In genomic region chr10:87100668-87101067, GRCm38 (mm10) we compare ENCODE assay signal across 17 mouse cellular contexts. TPM values are rescaled to one million over a fixed set of nuclear protein-coding genes. Genes with fewer than 3 reads are reported as not detected.
DNase-seq lines count a peak whose midpoint lies in the region; ATAC-seq and TF ChIP-seq lines count a peak whose summit lies in the region.
"Had no signal": no experiment of that assay in that cellular context is flagged by ENCODE, and none has a peak within 500 bp of the region (broad histone marks: within the 10 kb centered on the region; RNA-seq: fewer than 3 reads in every experiment).

No protein-coding gene starts in this region.

- H3K4me3 ChIP-seq in forebrain, embryonic 12.5 days (replicated peaks), result no peak overlapping the region
- H3K4me3 ChIP-seq in forebrain, embryonic 14.5 days (ENCODE audit: low read depth, low read length), result no peak overlapping the region
- no peak overlapping the region for H3K4me3 ChIP-seq in midbrain, embryonic 13.5 days (replicated peaks)
- no peak overlapping the region for H3K4me3 ChIP-seq in midbrain, embryonic 11.5 days (ENCODE audit: low read depth, low read length)
- H3K4me3 ChIP-seq in midbrain, embryonic 15.5 days, result no peak overlapping the region
- H3K4me3 ChIP-seq: heart, embryonic 13.5 days; hindbrain, embryonic 15.5 days had no signal

- H3K4me1 ChIP-seq in forebrain, embryonic 12.5 days, result peaks cover 40% of the 10 kb centered on the region
- peaks cover 19% of the 10 kb centered on the region for H3K4me1 ChIP-seq in forebrain, embryonic 14.5 days (ENCODE audit: control insufficient read depth, insufficient read depth, low read length)
- peaks cover 38% of the 10 kb centered on the region for H3K4me1 ChIP-seq in midbrain, embryonic 13.5 days (replicated peaks)
- peaks cover 37% of the 10 kb centered on the region for H3K4me1 ChIP-seq in midbrain, embryonic 11.5 days (ENCODE audit: control insufficient read depth, insufficient read depth, low read length)
- H3K4me1 ChIP-seq in midbrain, embryonic 15.5 days, result peaks cover 18% of the 10 kb centered on the region
- H3K4me1 ChIP-seq: heart, embryonic 13.5 days had no signal

- H3K9me3 ChIP-seq in forebrain, embryonic 12.5 days, result no peaks in the 10 kb centered on the region
- no peaks in the 10 kb centered on the region for H3K9me3 ChIP-seq in forebrain, embryonic 14.5 days (replicated peaks; ENCODE audit: control insufficient read depth, low read length)
- H3K9me3 ChIP-seq in midbrain, embryonic 13.5 days, result no peaks in the 10 kb centered on the region
- no peaks in the 10 kb centered on the region for H3K9me3 ChIP-seq in midbrain, embryonic 11.5 days (ENCODE audit: control insufficient read depth, low read length)
- no peaks in the 10 kb centered on the region for H3K9me3 ChIP-seq in midbrain, embryonic 15.5 days
- H3K9me3 ChIP-seq: heart, embryonic 13.5 days; hindbrain, embryonic 15.5 days had no signal

- WGBS in forebrain, embryonic 12.5 days, result 42% methylated on average over 4 of the region's 4 CpGs
- WGBS in forebrain, embryonic 14.5 days, result 44% methylated on average over 4 of the region's 4 CpGs
- WGBS in midbrain, embryonic 13.5 days, result 35% methylated on average over 4 of the region's 4 CpGs
- 49% methylated on average over 4 of the region's 4 CpGs for WGBS in midbrain, embryonic 11.5 days
- WGBS in midbrain, embryonic 15.5 days, result 28% methylated on average over 4 of the region's 4 CpGs

- ATAC-seq in forebrain, embryonic 12.5 days (ENCODE audit: low FRiP score), result no peak
- no peak for ATAC-seq in forebrain, embryonic 14.5 days
- ATAC-seq in midbrain, embryonic 13.5 days, result 0 out of 2 replicates have a peak, but pooled peaks have one; percentile 15
- ATAC-seq in midbrain, embryonic 11.5 days (ENCODE audit: low FRiP score), result no peak
- ATAC-seq in midbrain, embryonic 15.5 days (replicated peaks), result peak; percentile 15; the same call in 1 of the 2 replicates
- ATAC-seq: activated CD4-positive, CD25-positive, alpha-beta regulatory T cell, adult 4 months; Patski had no signal

- no peak overlapping the region for H3K4me2 ChIP-seq in forebrain, embryonic 12.5 days
- H3K4me2 ChIP-seq in forebrain, embryonic 14.5 days (ENCODE audit: low read length), result no peak overlapping the region
- H3K4me2 ChIP-seq in midbrain, embryonic 13.5 days (replicated peaks), result no peak overlapping the region
- no peak overlapping the region for H3K4me2 ChIP-seq in midbrain, embryonic 11.5 days
- no peak overlapping the region for H3K4me2 ChIP-seq in midbrain, embryonic 15.5 days
- H3K4me2 ChIP-seq: heart, embryonic 13.5 days; hindbrain, embryonic 15.5 days had no signal

- TF ChIP-seq CTCF in brain, embryonic 14.5 days (IDR thresholded peaks at IDR 0.05; ENCODE audit: borderline replicate concordance, extremely low read depth, insufficient read depth, insufficient read length), result no peak

- H3K36me3 ChIP-seq in forebrain, embryonic 12.5 days (replicated peaks), result no peaks in the 10 kb centered on the region
- H3K36me3 ChIP-seq in forebrain, embryonic 14.5 days (ENCODE audit: control insufficient read depth, insufficient read depth, low read length), result no peaks in the 10 kb centered on the region
- no peaks in the 10 kb centered on the region for H3K36me3 ChIP-seq in midbrain, embryonic 13.5 days
- no peaks in the 10 kb centered on the region for H3K36me3 ChIP-seq in midbrain, embryonic 11.5 days (ENCODE audit: control insufficient read depth, insufficient read depth, low read length)
- H3K36me3 ChIP-seq in midbrain, embryonic 15.5 days (replicated peaks), result no peaks in the 10 kb centered on the region
- H3K36me3 ChIP-seq: heart, embryonic 13.5 days; hindbrain, embryonic 15.5 days had no signal

- TF ChIP-seq POLR2A in brain, embryonic 14.5 days (IDR thresholded peaks at IDR 0.05; ENCODE audit: borderline replicate concordance, extremely low read depth, insufficient read depth, insufficient read length, poor library complexity, severe bottlenecking), result no peak

- H3K9ac ChIP-seq in forebrain, embryonic 12.5 days, result no peak overlapping the region
- H3K9ac ChIP-seq in forebrain, embryonic 14.5 days (ENCODE audit: low read length), result no peak overlapping the region
- no peak overlapping the region for H3K9ac ChIP-seq in midbrain, embryonic 13.5 days (replicated peaks)
- H3K9ac ChIP-seq in midbrain, embryonic 11.5 days (ENCODE audit: low read length), result no peak overlapping the region
- no peak overlapping the region for H3K9ac ChIP-seq in midbrain, embryonic 15.5 days
- H3K9ac ChIP-seq: heart, embryonic 13.5 days; hindbrain, embryonic 15.5 days had no signal

- DNase-seq in forebrain, embryonic 14.5 days (ENCODE audit: low spot score), result no peak
- no peak for DNase-seq in midbrain, embryonic 11.5 days (ENCODE audit: low spot score, missing footprints)
- DNase-seq in brain, embryonic 14.5 days (ENCODE audit: low read depth), result peak; percentile 18
- DNase-seq: adrenal gland, postnatal 14 days; cerebellum, adult 18-20 months; cerebellum, adult 9-11 months; cerebellum, postnatal 36 days; gastrocnemius, postnatal 14 days; heart, postnatal 36 days had no signal

- no peaks in the 10 kb centered on the region; the same call in 1 of the 2 replicates for H3K27me3 ChIP-seq in forebrain, embryonic 12.5 days
- no peaks in the 10 kb centered on the region for H3K27me3 ChIP-seq in forebrain, embryonic 14.5 days (replicated peaks; ENCODE audit: control insufficient read depth, insufficient read depth, low read length)
- peaks cover 11% of the 10 kb centered on the region; the same call in 1 of the 2 replicates for H3K27me3 ChIP-seq in midbrain, embryonic 13.5 days
- H3K27me3 ChIP-seq in midbrain, embryonic 11.5 days (ENCODE audit: control insufficient read depth, insufficient read depth, low read length), result peaks cover 7% of the 10 kb centered on the region; the same call in 1 of the 2 replicates
- H3K27me3 ChIP-seq in midbrain, embryonic 15.5 days (replicated peaks), result peaks cover 6% of the 10 kb centered on the region; the same call in 1 of the 2 replicates
- H3K27me3 ChIP-seq: CH12.LX; heart, embryonic 13.5 days had no signal

- 0 out of 2 replicates have a peak overlapping the region, but pooled peaks have one; percentile 19 for H3K27ac ChIP-seq in forebrain, embryonic 12.5 days
- no peak overlapping the region for H3K27ac ChIP-seq in forebrain, embryonic 14.5 days (ENCODE audit: low read depth, low read length)
- H3K27ac ChIP-seq in midbrain, embryonic 13.5 days, result no peak overlapping the region
- H3K27ac ChIP-seq in midbrain, embryonic 11.5 days (ENCODE audit: low read depth, low read length), result no peak overlapping the region
- no peak overlapping the region for H3K27ac ChIP-seq in midbrain, embryonic 15.5 days
- H3K27ac ChIP-seq: heart, embryonic 13.5 days; hindbrain, embryonic 15.5 days had no signal

RNA-seq across cellular contexts. Expression of gene 1700113H08Rik, which starts 42.8 kb away (rescaled TPM):
- 0.27 TPM in 1 of 2 replicates, not detected in the other for polyA plus RNA-seq in forebrain, embryonic 12.5 days (2016; fragmentation: Nextera tagmentation; extraction: Ambion mirVana)
- not detected in 2 replicates for polyA plus RNA-seq in forebrain, embryonic 14.5 days (2014; fragmentation: Nextera tagmentation; extraction: Ambion mirVana)
- 0.28 and 0.62 TPM in 2 replicates for polyA plus RNA-seq in midbrain, embryonic 13.5 days (2015; fragmentation: Nextera tagmentation; extraction: Ambion mirVana)
- polyA plus RNA-seq in midbrain, embryonic 11.5 days (2014; fragmentation: Nextera tagmentation; extraction: Ambion mirVana), result 0.29 TPM in 1 of 2 replicates, not detected in the other
- polyA plus RNA-seq in brain, embryonic 14.5 days (2012; rRNA removed), result 0.19 and 0.29 TPM in 2 replicates
- 0.23 TPM in 1 of 2 replicates, not detected in the other for polyA plus RNA-seq in midbrain, embryonic 15.5 days (2015; fragmentation: Nextera tagmentation; extraction: Ambion mirVana)
- polyA plus RNA-seq: activated CD4-positive, CD25-positive, alpha-beta regulatory T cell, adult 4 months; heart, embryonic 13.5 days; Patski had no signal

Comparison
In these comparisons a context has a peak if more than half of its experiments do, and no peak if none do; other contexts are left out.
1. ATAC-seq: peak in midbrain, embryonic 13.5 days (single experiment) and midbrain, embryonic 15.5 days (single experiment); none in forebrain, embryonic 12.5 days (single experiment), forebrain, embryonic 14.5 days (single experiment) and midbrain, embryonic 11.5 days (single experiment).